Mouse (Mus musculus) adrenal gland, postnatal 4 days (tissue): ENCODE results near the gene Faxc. TPM values are rescaled to one million over a fixed set of nuclear protein-coding genes. Genes with fewer than 3 reads are reported as not detected.

ENCODE experiments used
- DNase-seq, 2 experiments: peaks; one replicate each; pipeline ENCODE4 v3.0.0; 2021 to 2022; ENCODE audit warnings: low spot score in 2 of 2, mixed read lengths in 2 of 2
- long read RNA-seq, 2 experiments: library from polyadenylated mRNA; stranded (forward); transcript quantifications; one replicate each; pipeline ENCODE4 v2.0.0; 2021
- total RNA-seq, 2 experiments: library from RNA; stranded (reverse); gene quantifications; 2 replicates each; pipeline ENCODE4 v1.2.3; 2021

Gene Faxc
- total RNA-seq = 10 to 100 TPM; 12.6 to 13.5 TPM
- long read RNA-seq, experiment 1 = 0 reads
- long read RNA-seq, experiment 2, full-length matches to known transcripts = 1 of 2 reads
- long read RNA-seq, experiment 2, partial matches to known transcripts = 0 of 2 reads
- long read RNA-seq, experiment 2, other reads (novel, unspliced or antisense) = 1 of 2 reads

- no peak for DNase-seq
Measured at GRCm38 (mm10) chr4:21930971-21931771, at the start of gene Faxc. TSS of gene Faxc (plus strand) at chr4:21931329.

GRCm38 (mm10) chr4:21882806-21883205 lies 48.3 kb upstream of the Faxc start:
- DNase-seq = no peak

GRCm38 (mm10) chr4:21885831-21886230 lies 45.3 kb upstream of the Faxc start:
- DNase-seq = no peak

- DNase-seq = no peak
Measured at GRCm38 (mm10) chr4:21931772-21932630, 872 bp downstream of the Faxc start.

- DNase-seq = no peak
Measured at GRCm38 (mm10) chr4:21935378-21935777, 4.2 kb downstream of the Faxc start.

- DNase-seq = no peak
Measured at GRCm38 (mm10) chr4:21936424-21936823, 5.3 kb downstream of the Faxc start.

GRCm38 (mm10) chr4:21937890-21938289 lies 6.8 kb downstream of the Faxc start:
- no peak for DNase-seq

GRCm38 (mm10) chr4:21944672-21945071 lies 13.5 kb downstream of the Faxc start:
- no peak for DNase-seq

GRCm38 (mm10) chr4:21951444-21951843 lies 20.3 kb downstream of the Faxc start:
- no peak for DNase-seq

- no peak for DNase-seq
Measured at GRCm38 (mm10) chr4:21952255-21952654, 21.1 kb downstream of the Faxc start.

GRCm38 (mm10) chr4:21957570-21958321 lies 26.6 kb downstream of the Faxc start:
- DNase-seq = peak; percentile 24 to 28

- DNase-seq = no peak
Measured at GRCm38 (mm10) chr4:21971949-21972348, 40.8 kb downstream of the Faxc start.

- DNase-seq = no peak
Measured at GRCm38 (mm10) chr4:21974126-21974525, 43.0 kb downstream of the Faxc start.

GRCm38 (mm10) chr4:21980471-21980870 lies 49.3 kb downstream of the Faxc start:
- no peak for DNase-seq

GRCm38 (mm10) chr4:21982449-21982848 lies 51.3 kb downstream of the Faxc start:
- no peak for DNase-seq

GRCm38 (mm10) chr4:21986857-21987256 lies 55.7 kb downstream of the Faxc start:
- no peak for DNase-seq

- DNase-seq = no peak
Measured at GRCm38 (mm10) chr4:21987460-21987859, 56.3 kb downstream of the Faxc start.

- DNase-seq = no peak
Measured at GRCm38 (mm10) chr4:21989571-21990091, 58.5 kb downstream of the Faxc start.

- DNase-seq = no peak
Measured at GRCm38 (mm10) chr4:21990580-21991235, 59.6 kb downstream of the Faxc start.

- DNase-seq = peak in 1 of 2 experiments; percentile 6
Measured at GRCm38 (mm10) chr4:22017656-22018379, 86.7 kb downstream of the Faxc start.
